Mouse (Mus musculus) megakaryocyte, embryonic 14.5 days (primary cell): Measurements from ENCODE around the gene Noct. TPM values are rescaled to one million over a fixed set of nuclear protein-coding genes. Genes with fewer than 3 reads are reported as not detected.

ENCODE experiments used
- H3K27me3 ChIP-seq: replicated peaks from 2 replicates; pipeline ENCODE3; 2012; ENCODE audit warnings: inconsistent platforms
- H3K36me3 ChIP-seq: replicated peaks from 2 replicates; pipeline ENCODE3; 2012; ENCODE audit warnings: low read length, inconsistent platforms, mixed read lengths
- H3K4me1 ChIP-seq: 2 replicates; pipeline ENCODE4 v1.6.1; 2012; ENCODE audit warnings: inconsistent platforms
- H3K4me3 ChIP-seq: replicated peaks from 2 replicates; pipeline ENCODE3; 2012; ENCODE audit warnings: moderate library complexity, mild to moderate bottlenecking, inconsistent platforms
- H3K9me3 ChIP-seq: 2 replicates; pipeline ENCODE4 v1.6.1; 2012; ENCODE audit warnings: inconsistent platforms
- FLI1 ChIP-seq: IDR thresholded peaks from 2 replicates; pipeline ENCODE4 v1.6.1; 2012; ENCODE audit warnings: low read length, inconsistent platforms, mixed read lengths
- GATA1 ChIP-seq: IDR thresholded peaks from 3 replicates; pipeline ENCODE4 v1.6.1; 2012; ENCODE audit warnings: mixed read lengths, low read length, inconsistent platforms, borderline replicate concordance
- polyA plus RNA-seq: library from polyadenylated mRNA; stranded (reverse); fragments of >175 nt; gene quantifications from 2 replicates; pipeline ENCODE4 v1.2.3, GENCODE M21; 2012; ENCODE audit warnings: low replicate concordance; ENCODE audit not compliant: insufficient read depth

The Noct gene
- polyA plus RNA-seq, 1 experiment: 4.9 TPM

DNA sequence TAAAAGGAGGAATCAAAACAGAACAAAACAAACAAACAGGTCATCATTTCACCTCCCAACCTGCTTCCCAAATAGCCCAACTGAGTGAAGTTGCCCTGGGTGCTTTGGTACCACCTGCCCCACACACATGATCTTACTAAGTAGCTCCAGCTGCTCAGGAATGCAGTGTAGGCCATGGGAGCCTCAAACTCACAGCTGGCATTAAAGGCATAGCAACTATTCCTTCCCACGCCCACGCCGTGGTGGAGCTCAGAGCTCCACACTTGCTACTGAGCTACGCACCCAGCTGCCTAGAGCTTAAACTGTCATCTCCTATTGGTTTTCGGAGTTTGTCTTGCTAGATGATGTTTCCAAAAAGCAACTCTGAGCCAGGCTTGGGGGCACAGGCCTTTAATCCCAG lies 5.0 kb upstream of the Noct start:
- peaks cover 18% of the 10 kb centered on the region for H3K4me1 ChIP-seq
- H3K36me3 ChIP-seq: no peaks in the 10 kb centered on the region
- TF ChIP-seq GATA1 (no peak), FLI1 (no peak)
- peaks cover 27% of the 10 kb centered on the region for H3K27me3 ChIP-seq
- H3K9me3 ChIP-seq: peaks cover 8% of the 10 kb centered on the region
- no peak overlapping the region for H3K4me3 ChIP-seq

DNA sequence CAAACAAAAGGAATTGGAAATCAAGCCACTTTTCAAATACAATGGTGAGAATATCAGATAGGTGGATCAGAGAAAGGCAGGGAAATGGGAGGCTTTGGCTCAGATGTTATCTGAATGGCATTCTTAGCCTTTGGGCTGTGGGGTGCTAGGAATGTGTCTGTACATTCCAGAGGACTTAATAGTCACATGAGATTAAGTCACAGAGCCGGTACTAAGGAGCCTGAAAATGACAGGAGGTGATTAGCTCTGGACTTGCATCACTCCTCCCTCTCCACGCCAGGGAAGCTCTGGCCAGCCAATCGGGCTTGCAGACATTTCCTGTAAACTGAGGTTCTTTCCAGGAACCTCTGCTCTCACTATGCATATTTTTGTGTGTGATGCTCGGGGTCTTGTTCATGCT lies 3.4 kb upstream of the Noct start:
- Histone ChIP-seq H3K36me3 (no peaks in the 10 kb centered on the region), H3K4me3 (no peak overlapping the region), H3K9me3 (peaks cover 8% of the 10 kb centered on the region), H3K4me1 (peaks cover 24% of the 10 kb centered on the region), H3K27me3 (peaks cover 23% of the 10 kb centered on the region)
- no peak for TF ChIP-seq FLI1
- TF ChIP-seq GATA1: no peak

DNA sequence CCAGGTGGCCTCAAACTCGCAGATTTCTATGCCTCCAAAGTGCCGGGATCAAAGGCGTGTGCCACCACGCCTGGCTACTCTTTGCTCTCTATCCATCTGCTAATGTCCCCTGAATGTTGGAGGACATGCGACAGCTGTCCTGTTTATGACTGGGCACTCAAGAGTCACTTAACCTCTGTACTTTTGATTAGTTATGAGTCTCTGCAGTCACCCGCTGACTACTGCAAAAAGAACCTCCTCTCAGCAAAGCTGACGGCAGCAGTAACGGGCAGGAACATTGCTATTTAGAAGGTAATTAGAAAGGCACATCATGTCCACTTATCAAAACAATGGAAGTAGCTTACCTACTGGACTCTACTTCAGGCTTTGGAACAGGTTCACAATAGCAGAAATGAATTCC lies 2.4 kb upstream of the Noct start:
- Histone ChIP-seq H3K27me3 (peaks cover 21% of the 10 kb centered on the region), H3K9me3 (peaks cover 8% of the 10 kb centered on the region), H3K36me3 (no peaks in the 10 kb centered on the region), H3K4me1 (peaks cover 34% of the 10 kb centered on the region), H3K4me3 (no peak overlapping the region)
- no peak for TF ChIP-seq FLI1
- no peak for TF ChIP-seq GATA1

DNA sequence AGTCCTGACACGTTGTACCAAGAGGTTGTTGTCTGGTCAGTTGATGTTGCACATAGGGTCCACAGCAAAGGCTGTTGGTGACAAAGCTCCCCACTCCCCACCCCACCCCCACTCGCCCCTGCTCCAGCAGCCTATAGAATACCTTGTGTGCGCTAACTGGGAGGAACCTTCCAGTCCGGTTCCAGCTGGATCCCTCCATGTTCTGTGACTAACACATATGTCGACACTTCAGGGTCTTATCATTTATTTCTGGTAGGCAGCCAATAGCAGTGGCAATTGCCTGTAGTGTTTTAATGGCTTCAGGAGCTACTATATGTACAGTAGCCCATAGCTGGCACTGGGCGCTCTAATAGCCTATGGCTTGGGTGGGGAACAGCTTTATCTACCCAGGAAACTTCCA lies 1.9 kb upstream of the Noct start:
- Histone ChIP-seq H3K9me3 (peaks cover 8% of the 10 kb centered on the region), H3K27me3 (peaks cover 19% of the 10 kb centered on the region), H3K4me1 (peaks cover 39% of the 10 kb centered on the region), H3K36me3 (no peaks in the 10 kb centered on the region), H3K4me3 (no peak overlapping the region)
- TF ChIP-seq FLI1 (no peak), GATA1 (no peak)

DNA sequence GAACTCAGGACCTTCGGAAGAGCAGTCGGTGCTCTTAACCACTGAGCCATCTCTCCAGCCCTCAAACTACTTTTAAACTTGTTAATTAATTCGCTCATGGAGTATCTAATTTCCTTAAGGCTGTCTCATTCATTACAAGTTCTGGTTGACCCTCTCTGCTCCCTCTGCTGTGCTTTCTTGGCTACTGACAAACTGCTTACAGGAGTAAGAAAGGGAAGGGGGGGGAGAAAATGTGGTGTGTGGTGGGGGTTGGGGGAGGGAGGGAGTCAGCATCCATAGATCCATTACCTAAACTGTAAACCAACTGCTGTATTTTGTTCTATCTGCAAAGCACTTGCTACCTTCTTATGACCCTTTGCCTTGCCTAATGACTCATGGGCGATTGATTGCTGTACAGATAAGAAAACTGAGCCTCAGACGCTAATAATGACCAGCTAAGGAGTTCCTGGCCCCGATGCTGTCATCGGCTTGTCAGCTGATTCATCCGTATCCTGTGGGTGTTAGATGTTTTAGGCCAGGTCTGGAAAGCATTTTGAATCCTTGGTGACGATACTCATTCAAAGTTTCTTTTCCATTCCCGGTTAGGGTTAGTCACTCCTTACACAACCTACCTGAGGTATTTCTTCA lies 1.3 kb upstream of the Noct start:
- no peak overlapping the region for H3K4me3 ChIP-seq
- H3K9me3 ChIP-seq: peaks cover 3% of the 10 kb centered on the region; the same call in 1 of the 2 replicates
- TF ChIP-seq FLI1: no peak
- no peak for TF ChIP-seq GATA1
- H3K4me1 ChIP-seq: peaks cover 44% of the 10 kb centered on the region
- H3K27me3 ChIP-seq: peaks cover 19% of the 10 kb centered on the region
- no peaks in the 10 kb centered on the region for H3K36me3 ChIP-seq

DNA sequence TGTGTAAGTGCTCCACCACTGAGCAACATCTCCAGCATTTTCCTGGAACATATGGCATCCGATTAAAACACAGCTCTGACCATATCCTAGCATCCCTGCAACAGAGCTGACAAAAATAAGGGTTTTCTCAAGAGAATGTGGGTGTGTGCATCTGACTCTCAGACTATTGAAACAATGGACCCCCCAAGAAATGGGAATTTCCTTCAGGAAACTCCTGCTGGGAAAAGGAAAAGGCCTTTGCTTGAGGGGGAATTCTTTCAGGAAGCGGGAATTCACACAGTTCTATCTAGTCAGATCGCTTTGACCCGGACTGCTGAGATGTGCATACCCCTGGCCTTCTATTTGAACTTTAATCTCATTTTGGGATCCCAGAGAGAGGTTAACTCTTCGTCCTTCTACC lies 691 bp upstream of the Noct start:
- H3K36me3 ChIP-seq: peaks cover 2% of the 10 kb centered on the region
- H3K4me1 ChIP-seq: peaks cover 50% of the 10 kb centered on the region
- H3K27me3 ChIP-seq: peaks cover 19% of the 10 kb centered on the region
- no peaks in the 10 kb centered on the region for H3K9me3 ChIP-seq
- no peak for TF ChIP-seq GATA1
- no peak for TF ChIP-seq FLI1
- H3K4me3 ChIP-seq: peak overlapping the region; percentile 96

DNA sequence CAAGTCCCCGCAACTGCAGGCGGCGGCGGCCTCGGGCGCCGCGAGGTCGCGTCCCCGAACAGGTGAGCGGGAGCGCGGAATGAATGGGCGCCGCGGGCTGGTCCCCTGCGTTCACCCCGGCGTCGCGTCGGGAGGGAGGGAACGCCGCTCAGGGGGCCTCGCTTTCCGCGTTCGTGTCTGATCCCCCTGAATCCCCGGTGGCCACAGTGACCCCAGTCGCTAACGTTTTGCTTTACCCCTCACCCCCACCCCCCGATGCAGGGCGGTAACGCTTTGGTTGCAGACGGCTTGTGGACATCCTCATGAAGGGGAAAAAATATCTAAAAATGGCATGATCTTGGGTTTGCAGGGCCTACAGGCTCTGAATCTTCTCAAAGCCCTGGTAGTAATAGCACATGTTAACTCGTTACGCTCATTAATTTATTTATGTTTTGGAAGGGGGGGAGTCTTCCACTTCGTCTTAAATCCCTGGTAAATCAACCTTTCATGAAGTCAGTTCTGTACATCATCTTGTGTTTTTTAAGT lies 1.0 kb downstream of the Noct start:
- Histone ChIP-seq H3K36me3 (peaks cover 8% of the 10 kb centered on the region), H3K4me3 (peak overlapping the region; percentile 96), H3K4me1 (peaks cover 67% of the 10 kb centered on the region), H3K27me3 (peaks cover 11% of the 10 kb centered on the region), H3K9me3 (no peaks in the 10 kb centered on the region)
- TF ChIP-seq FLI1: no peak

DNA sequence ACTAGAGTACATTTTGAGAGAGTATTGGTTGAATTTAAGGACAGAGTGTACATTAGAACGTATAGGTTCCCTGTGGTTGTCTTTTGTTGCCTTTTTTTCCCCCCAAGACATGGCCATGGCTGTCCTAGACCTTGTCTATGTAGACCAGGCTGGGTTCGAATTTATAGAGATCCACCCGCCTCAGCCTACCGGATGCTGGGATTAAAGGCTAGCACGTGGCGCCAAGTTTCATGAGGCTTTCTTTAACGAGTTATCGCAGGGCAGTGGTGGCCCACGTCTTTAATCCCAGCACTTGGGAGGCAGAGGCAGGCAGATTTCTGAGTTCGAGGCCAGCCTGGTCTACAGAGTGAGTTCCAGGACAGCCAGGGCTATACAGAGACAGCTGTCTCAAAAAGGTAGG lies 1.7 kb downstream of the Noct start:
- peak overlapping the region; percentile 96 for H3K4me3 ChIP-seq
- peaks cover 73% of the 10 kb centered on the region for H3K4me1 ChIP-seq
- H3K36me3 ChIP-seq: peaks cover 8% of the 10 kb centered on the region
- H3K27me3 ChIP-seq: peaks cover 9% of the 10 kb centered on the region
- H3K9me3 ChIP-seq: no peaks in the 10 kb centered on the region
- TF ChIP-seq FLI1: no peak
- TF ChIP-seq GATA1: no peak

DNA sequence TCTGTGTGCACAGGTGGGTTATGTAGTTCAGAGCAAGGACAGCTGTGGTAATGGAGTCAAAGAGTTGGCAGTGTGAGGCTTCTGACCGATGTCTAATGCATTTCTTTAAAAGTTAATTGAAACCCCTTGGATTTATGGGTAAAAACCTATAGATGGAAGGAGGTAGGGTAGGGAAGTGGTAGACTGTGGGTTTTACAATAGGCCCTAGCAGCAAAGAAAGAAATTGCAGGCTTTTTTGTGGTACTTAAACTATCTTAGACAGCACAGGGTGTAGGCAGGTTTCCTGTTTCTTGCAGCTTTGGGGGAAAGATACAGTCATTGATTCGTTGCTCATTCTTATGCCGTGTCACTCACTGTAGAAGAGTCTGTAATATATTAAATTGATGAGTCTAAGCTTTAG lies 2.4 kb downstream of the Noct start:
- peaks cover 4% of the 10 kb centered on the region for H3K27me3 ChIP-seq
- H3K9me3 ChIP-seq: no peaks in the 10 kb centered on the region
- peaks cover 80% of the 10 kb centered on the region for H3K4me1 ChIP-seq
- no peak for TF ChIP-seq FLI1
- no peak; the same call in 2 of the 3 replicates for TF ChIP-seq GATA1
- peaks cover 11% of the 10 kb centered on the region for H3K36me3 ChIP-seq
- H3K4me3 ChIP-seq: peak overlapping the region; percentile 96

DNA sequence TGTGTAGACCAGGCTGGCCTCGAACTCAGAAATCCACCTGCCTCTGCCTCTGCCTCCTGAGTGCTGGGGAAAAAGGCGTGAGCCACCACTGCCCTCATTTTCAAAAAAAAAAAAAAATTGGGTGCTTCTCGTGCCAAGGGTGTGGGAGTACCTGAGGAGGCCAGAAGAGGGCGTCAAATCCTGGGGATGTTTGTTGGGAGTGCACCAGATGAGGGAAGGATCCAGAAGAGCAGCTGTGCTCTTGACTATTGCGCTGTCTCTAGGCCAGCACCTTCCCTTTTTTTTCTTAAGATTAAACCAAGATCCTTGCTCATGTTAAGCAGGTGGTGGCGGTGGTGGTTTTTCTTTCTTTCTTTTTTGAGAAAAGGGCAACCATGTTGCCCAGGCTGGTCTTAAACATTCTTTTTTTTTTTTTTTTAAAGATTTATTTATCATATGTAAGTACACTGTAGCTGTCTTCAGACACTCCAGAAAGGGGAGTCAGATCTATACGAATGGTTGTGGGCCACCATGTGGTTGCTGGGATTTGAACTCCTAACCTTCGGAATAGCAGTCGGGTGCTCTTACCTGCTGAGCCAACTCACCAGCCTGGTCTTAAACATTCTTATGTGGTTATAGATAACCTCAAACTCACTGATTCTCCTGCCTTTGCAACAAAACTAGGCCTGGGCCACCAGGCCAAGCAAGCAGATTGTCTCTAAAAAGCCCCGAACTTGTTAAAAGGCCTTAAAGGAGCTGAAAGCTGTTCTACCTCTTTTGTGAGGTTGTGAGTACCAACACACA lies 4.0 kb downstream of the Noct start:
- Histone ChIP-seq H3K4me1 (peaks cover 90% of the 10 kb centered on the region), H3K27me3 (no peaks in the 10 kb centered on the region), H3K36me3 (peaks cover 15% of the 10 kb centered on the region), H3K9me3 (no peaks in the 10 kb centered on the region), H3K4me3 (no peak overlapping the region)
- no peak for TF ChIP-seq GATA1
- TF ChIP-seq FLI1: no peak
